Mouse (Mus musculus) kidney, adult 2 months (tissue): ENCODE results near the gene Shisal2a.

Experiments
- CTCF ChIP-seq: fragments of 200-500 bp; conservative IDR thresholded peaks from 2 replicates; pipeline ENCODE4 v1.5.1; 2011; ENCODE audit warnings: low read depth, mild to moderate bottlenecking, control low read depth, low read length, moderate library complexity, mixed read lengths; ENCODE audit not compliant: insufficient read depth, insufficient read length
- POLR2A ChIP-seq: fragments of 200-500 bp; IDR thresholded peaks from one replicate; pipeline ENCODE4 v1.6.1; 2011; ENCODE audit warnings: low read depth, low read length, control low read depth

DNA sequence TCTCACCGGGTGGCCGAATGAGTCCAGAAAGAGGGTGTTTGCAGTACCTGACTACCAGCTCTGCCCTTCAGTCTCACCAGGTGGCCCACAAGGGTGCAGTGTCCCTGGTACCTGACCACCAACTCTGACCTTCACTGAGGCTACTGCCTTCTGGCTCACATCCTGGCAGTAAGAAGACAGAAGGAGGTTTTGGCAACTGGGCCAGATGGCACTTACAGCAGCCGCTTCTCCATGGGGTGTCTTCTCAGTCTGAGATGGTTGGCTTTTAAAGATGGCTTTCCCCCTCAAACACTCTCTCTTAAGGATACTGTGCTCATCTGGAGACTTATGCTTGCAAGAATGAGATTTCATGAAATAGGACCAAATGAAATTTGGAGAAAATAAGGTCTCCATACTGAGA, 3.7 kb downstream of the Shisal2a start:
- no peak for TF ChIP-seq CTCF
- TF ChIP-seq POLR2A, result no peak
